Mouse (Mus musculus) cerebellum, adult 2 months (tissue): ENCODE measurements around the gene Ccm2l.

ENCODE experiments used
- CTCF ChIP-seq: fragments of 200-500 bp; IDR thresholded peaks from 2 replicates; pipeline ENCODE4 v1.5.1; 2011; ENCODE audit warnings: low read depth, mild to moderate bottlenecking, control low read depth, low read length, moderate library complexity, borderline replicate concordance; ENCODE audit not compliant: insufficient read depth
- POLR2A ChIP-seq: fragments of 200-500 bp; IDR thresholded peaks from 2 replicates; pipeline ENCODE4 v1.6.1; 2011; ENCODE audit warnings: low read length, control low read depth, borderline replicate concordance; ENCODE audit not compliant: insufficient read depth

- no peak for TF ChIP-seq POLR2A
- no peak for TF ChIP-seq CTCF
These were observed 18.1 kb downstream of the Ccm2l start for GRCm38 (mm10) chr2:153083824-153084223.
